Mouse (Mus musculus) brain, embryonic 18.5 days (tissue): ENCODE data around the gene Ank2.
"Not testable (repeated sequence)": the region's sequence is repeated elsewhere in the genome, so short reads cannot be mapped to it uniquely, and the experiment has no call there.

Experiments used
- DNase-seq: peaks from one replicate; pipeline ENCODE4 v3.0.0-alpha.2; 2012; ENCODE audit warnings: low read depth, low spot score

The Ank2 gene

DNA sequence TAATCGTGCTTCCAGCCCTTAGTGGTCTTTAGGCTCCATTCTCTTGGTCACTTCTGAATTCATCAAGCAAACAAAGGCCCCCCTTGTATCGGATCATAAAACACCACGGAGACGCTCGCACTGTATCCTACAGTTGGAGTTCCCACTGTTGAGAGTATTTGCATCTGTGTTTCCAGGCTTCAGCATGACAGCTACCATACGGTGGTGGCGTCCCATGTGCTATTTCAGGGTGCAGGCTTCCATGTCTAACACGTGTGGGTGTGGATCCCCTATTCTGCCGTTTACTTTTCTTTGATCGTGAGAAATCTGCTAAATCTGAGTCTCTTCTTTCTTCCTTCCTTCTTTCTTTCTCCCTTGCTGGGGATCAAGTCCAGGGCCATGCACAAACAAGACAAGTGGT, 14.0 kb downstream of the Ank2 start:
- DNase-seq, result no peak

DNA sequence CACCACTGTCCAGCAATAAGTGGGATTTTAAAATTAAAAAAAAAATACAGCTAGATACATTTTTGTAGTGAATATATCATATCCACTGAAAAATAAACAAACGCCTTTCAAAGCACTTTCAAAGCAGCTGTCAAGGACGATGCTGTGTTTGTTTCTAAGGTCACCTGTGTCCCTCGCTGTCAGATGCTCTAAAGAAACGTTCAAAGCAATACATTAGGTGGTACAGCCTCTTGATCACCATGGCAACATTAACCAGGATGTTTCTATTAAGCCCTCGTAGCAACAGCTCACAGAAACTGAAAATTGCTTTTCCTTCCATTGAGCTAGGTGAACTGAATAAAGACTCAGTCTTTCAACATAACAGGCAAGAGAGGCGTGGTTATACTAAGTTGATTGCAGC, 17.5 kb downstream of the Ank2 start:
- DNase-seq, result no peak

- DNase-seq, result not testable (repeated sequence)
These were observed 18.8 kb downstream of the Ank2 start for GRCm38 (mm10) chr3:127480369-127480768.

DNA sequence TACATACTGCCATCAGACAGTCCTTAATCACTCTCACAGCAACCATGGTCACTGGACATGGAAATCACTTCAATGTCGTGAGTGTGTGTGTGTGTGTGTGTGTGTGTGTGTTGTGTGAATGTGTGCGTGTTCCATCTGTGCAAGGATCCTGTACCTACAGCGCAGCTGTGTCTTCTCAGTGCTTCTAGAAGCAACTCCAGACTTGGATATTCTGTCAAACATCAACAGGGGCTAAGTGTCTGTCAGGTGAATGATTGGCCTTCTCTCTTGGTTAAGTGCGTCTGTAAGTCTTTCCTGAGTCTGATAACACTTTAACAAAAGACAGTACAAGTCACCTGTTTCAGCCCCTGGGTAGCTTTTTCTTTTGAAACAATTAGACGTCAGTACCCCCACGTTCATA, 25.0 kb downstream of the Ank2 start:
- DNase-seq, result no peak

DNA sequence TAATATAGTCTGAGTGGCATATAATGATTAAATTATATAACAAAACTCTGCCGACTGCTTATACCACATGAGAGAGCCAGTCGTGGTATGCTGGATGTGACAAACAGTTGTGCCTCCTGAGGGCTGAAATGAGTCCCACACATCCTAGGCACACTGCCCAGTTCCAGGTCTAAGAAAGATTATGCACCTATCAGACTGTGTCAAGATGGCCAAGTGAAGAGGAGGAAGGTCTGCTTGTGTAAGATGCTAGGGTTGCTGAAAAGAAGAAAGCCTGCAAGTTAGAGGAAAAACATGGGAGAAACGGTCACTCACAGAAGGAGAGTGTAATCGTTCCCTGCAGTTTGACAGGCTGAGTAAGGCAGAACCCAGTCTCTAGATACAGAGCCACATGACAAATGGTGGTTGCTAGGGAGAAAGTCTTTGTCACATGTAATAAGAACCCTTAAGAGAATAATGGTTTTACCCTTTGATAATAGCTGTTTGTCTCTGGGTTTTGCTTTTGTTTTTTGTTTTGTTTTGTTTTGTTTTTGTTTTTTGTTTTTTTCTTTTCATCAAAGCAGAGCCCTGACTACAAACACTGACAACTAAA, 29.9 kb downstream of the Ank2 start:
- no peak for DNase-seq

GRCm38 (mm10) chr3:127468569-127468968, 30.6 kb downstream of the Ank2 start:
- no peak for DNase-seq

GRCm38 (mm10) chr3:127463816-127464480, 35.2 kb downstream of the Ank2 start:
- DNase-seq, result no peak

DNA sequence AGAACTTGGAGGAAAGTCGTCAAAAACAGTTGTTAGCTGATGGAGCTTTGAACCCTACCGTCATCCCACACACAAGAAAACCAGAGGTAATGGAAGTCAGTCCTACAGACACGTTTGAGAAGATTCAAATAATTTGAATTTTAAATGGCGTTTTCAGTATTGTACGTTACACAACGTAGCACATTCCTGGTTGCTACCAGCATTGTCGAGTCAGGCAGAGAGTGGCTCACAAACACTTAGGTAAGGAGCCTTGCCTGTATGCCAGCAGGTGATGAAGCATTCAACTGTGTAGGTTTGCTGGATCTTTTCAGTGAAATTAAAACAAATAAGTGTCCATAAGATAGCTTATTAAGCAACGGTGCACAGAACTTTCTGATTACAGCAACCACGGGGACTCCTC, 36.0 kb downstream of the Ank2 start:
- no peak for DNase-seq

DNA sequence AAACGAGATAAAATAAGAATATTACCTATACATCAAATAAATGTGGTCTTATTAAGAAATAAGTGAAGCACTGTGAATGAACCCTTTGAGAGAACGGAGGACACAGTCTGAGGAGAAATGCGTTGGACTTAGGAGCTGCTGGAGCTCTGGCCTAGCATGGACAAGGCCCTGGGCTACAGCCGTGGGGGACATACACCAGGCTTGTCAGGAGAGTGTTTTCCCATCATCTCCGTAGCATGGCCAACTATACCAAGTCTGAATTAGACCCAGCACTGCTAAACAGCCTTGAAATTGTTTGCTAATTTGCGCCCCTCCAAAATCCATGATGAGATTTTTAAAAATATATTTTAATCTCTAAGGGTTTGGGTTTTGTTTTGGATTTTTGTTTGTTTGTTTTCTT, 36.7 kb downstream of the Ank2 start:
- no peak for DNase-seq

DNA sequence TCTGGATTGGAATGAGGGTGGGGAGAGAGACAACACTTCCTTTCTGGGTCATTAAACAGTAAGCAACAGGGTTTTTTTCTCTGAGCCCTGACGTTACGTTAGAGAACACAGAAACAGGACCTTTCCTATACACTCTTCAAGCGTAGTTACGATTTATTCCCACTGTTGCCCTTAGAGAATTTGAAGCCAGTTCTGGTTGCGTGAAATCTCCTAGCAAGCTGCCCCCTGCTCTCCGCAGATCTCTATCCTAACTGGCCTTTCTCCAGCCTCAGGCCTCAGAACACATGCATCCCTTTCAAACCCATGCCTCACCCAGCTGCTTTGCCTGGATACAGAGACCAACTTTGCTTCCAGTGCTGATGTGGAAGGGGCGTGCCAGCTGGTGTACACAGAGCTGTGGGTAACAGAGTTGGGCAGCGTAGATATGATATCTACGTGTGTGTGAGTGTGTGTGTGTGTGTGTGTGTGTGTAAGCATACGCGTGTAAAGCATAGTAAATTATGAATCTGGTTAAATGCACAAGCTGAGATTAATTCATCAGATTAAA, 38.2 kb downstream of the Ank2 start:
- DNase-seq, result no peak

DNA sequence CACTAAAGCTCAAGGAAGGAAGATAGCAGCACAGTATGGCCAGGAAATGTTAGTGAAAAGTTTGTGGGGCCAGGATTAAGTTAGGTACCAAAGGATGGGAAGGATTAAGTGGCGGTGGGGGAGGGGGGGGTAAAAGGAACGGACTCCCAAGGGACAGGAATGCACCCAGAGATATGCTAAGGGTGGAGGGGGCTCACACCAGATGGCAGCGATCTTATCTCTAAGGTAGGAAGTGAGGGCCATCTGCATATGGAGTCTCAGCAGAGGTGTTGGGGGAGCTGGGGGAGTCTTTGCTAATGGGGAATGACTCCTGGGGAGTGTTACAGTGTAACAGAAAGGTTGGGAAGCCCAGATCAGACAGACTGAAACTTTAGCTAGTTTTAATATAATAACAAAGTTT, 39.3 kb downstream of the Ank2 start:
- DNase-seq, result no peak

DNA sequence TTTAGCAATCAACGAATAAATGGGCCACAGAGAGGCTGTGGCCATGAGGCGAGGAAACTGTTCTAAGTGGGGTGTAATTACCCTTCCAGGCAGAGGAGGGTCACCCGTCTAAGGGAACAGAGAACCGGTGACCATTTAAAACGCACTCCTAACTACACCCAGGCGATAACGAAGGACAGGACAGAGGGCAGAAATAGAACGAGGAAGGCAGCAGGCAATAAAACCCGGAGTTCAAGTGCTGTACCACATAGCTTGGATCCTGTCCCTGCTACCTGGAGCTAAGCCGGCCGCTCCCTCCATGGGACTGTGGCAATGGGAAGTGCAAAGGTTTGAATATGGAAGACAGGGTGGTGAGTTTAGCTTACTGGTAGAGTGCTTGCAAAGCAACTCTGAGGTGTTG, 40.2 kb downstream of the Ank2 start:
- no peak for DNase-seq

DNA sequence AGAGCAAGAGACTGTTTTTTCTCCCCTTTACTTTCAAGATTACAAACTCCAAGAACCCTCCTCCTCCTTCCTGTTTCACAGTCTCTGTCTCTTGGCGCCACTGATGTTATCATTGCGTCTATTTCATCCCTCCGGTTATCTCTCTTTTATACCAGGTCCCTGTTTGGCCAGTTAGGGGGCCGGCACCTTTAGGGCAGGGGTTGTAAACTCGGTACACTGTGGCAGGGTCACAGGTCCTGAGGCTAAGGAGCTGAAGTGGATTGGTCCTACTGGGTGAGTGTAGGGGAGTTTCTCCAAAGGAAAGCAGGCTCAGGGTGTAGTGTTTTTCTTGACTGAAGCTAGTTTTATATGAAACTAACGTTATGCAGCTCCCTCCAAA, 40.7 kb downstream of the Ank2 start:
- DNase-seq, result no peak

GRCm38 (mm10) chr3:127457761-127458419, 41.3 kb downstream of the Ank2 start:
- DNase-seq, result no peak

GRCm38 (mm10) chr3:127453738-127454137, 45.4 kb downstream of the Ank2 start:
- DNase-seq, result no peak

DNA sequence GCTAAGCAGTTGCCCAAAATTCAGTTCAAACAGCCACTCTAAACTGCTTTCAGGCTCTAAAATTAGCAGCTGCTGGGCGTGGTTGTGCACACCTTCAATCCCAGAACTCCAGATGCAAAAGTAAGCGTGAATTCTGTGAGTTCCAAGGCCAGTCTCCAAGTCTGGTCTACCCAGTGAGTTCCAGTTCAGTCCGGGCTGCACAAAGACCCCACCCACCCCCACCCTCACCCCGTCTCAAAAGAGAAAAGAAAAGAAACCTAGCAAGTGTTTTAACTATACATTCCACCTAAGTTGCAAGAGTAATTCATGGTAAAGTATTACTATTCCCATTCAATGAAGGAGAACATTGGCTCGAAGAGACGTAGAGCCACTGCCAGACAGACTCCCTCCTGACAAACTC, 45.9 kb downstream of the Ank2 start:
- no peak for DNase-seq

- no peak for DNase-seq
These were observed 46.9 kb downstream of the Ank2 start for GRCm38 (mm10) chr3:127452233-127452632.

- DNase-seq, result no peak
These were observed 47.4 kb downstream of the Ank2 start for GRCm38 (mm10) chr3:127451741-127452140.

GRCm38 (mm10) chr3:127451070-127451469, 48.1 kb downstream of the Ank2 start:
- DNase-seq, result no peak

- no peak for DNase-seq
These were observed 53.0 kb downstream of the Ank2 start for GRCm38 (mm10) chr3:127446173-127446572.

GRCm38 (mm10) chr3:127433291-127433690, 65.9 kb downstream of the Ank2 start:
- no peak for DNase-seq

GRCm38 (mm10) chr3:127429866-127430265, 69.3 kb downstream of the Ank2 start:
- DNase-seq, result no peak

GRCm38 (mm10) chr3:127428527-127428926, 70.6 kb downstream of the Ank2 start:
- no peak for DNase-seq
